Mouse (Mus musculus) heart, adult 2 months (tissue): Measurements from ENCODE around the gene Pold1. TPM values are rescaled to one million over a fixed set of nuclear protein-coding genes. Genes with fewer than 3 reads are reported as not detected.

Experiments
- DNase-seq, 2 experiments: peaks; one replicate each; pipeline ENCODE4 v3.0.0; 2021
- H3K27ac ChIP-seq: fragments of 200-600 bp; 2 replicates; pipeline ENCODE4 v1.8.1; 2022
- H3K27me3 ChIP-seq: fragments of 200-500 bp; 2 replicates; pipeline ENCODE4 v1.6.1; 2012; ENCODE audit warnings: mild to moderate bottlenecking, low read length, inconsistent platforms, mixed read lengths; ENCODE audit not compliant: control insufficient read depth, insufficient read depth
- H3K36me3 ChIP-seq: fragments of 200-500 bp; 2 replicates; pipeline ENCODE4 v1.6.1; 2012; ENCODE audit warnings: low read length, inconsistent platforms; ENCODE audit not compliant: control insufficient read depth, insufficient read depth
- H3K4me1 ChIP-seq: fragments of 200-500 bp; 2 replicates; pipeline ENCODE4 v1.6.1; 2011; ENCODE audit warnings: low read length; ENCODE audit not compliant: control insufficient read depth, insufficient read depth
- H3K4me3 ChIP-seq: fragments of 200-600 bp; 2 replicates; pipeline ENCODE4 v1.8.1; 2022
- H3K79me2 ChIP-seq: fragments of 200-500 bp; replicated peaks from 2 replicates; pipeline ENCODE4 v1.6.1; 2012; ENCODE audit warnings: mild to moderate bottlenecking, inconsistent platforms, low read length, moderate library complexity, mixed read lengths; ENCODE audit not compliant: control insufficient read depth, insufficient read depth
- H3K9ac ChIP-seq: fragments of 200-500 bp; 2 replicates; pipeline ENCODE4 v1.6.1; 2012; ENCODE audit warnings: low read depth, mild to moderate bottlenecking, control low read depth, inconsistent platforms, low read length, mixed read lengths
- CTCF ChIP-seq: fragments of 200-600 bp; IDR thresholded peaks from 2 replicates; pipeline ENCODE4 v1.8.1; 2022; ENCODE audit warnings: antibody characterized with exemption, mild to moderate bottlenecking, moderate library complexity
- EP300 ChIP-seq: fragments of 200-500 bp; IDR thresholded peaks from 2 replicates; pipeline ENCODE4 v1.6.1; 2011; ENCODE audit warnings: low read depth, low read length, control low read depth; ENCODE audit not compliant: insufficient read depth
- POLR2A ChIP-seq: fragments of 200-500 bp; IDR thresholded peaks from 2 replicates; pipeline ENCODE4 v1.6.1; 2011; ENCODE audit warnings: mild to moderate bottlenecking, low read depth, low read length, control low read depth; ENCODE audit not compliant: insufficient read depth
- WGBS: fragments of 180-500 bp; shearing (Covaris S2); methylation state at CpG from one replicate; pipeline ENCODE4 v1.1.7; 2018; 5-methylcytosine and 5-hydroxymethylcytosine counted together
- intact Hi-C: fragments of 180-260 bp; cut with DNase I; formaldehyde crosslinking; loops from one replicate; pipeline ENCODE4 v1.15.1; 2025
- polyA plus RNA-seq: library from polyadenylated mRNA; depleted of rRNA; stranded (reverse); fragments of >200 nt; gene quantifications from 2 replicates; pipeline ENCODE4 v1.2.3, GENCODE M21; 2012
- total RNA-seq, 2 experiments: library from RNA; stranded (reverse); gene quantifications; 2 replicates each; pipeline ENCODE4 v1.2.3; 2021

Pold1 gene
- total and polyA plus RNA-seq, 3 experiments, result 10.8 to 15.5 (median 11.7) TPM

- DNase-seq, result no peak
- Histone ChIP-seq H3K4me1 (no peaks in the 10 kb centered on the region), H3K4me3 (no peak overlapping the region), H3K27me3 (no peaks in the 10 kb centered on the region), H3K36me3 (no peaks in the 10 kb centered on the region), H3K27ac (no peak overlapping the region), H3K9ac (no peak overlapping the region), H3K79me2 (no peaks in the 10 kb centered on the region)
- 50% methylated on average over 6 of the region's 6 CpGs for WGBS
- TF ChIP-seq POLR2A (no peak), EP300 (no peak)
- intact Hi-C loops, result no loop called here
Measured at GRCm38 (mm10) chr7:44565414-44565813, 16.8 kb upstream of the Pold1 start.

GRCm38 (mm10) chr7:44564486-44564885, 15.8 kb upstream of the Pold1 start:
- 81% methylated on average over 10 of the region's 10 CpGs for WGBS

GRCm38 (mm10) chr7:44563284-44563683, 14.6 kb upstream of the Pold1 start:
- Histone ChIP-seq H3K4me1 (no peaks in the 10 kb centered on the region), H3K9ac (no peak overlapping the region), H3K79me2 (no peaks in the 10 kb centered on the region), H3K4me3 (no peak overlapping the region), H3K27ac (no peak overlapping the region), H3K36me3 (no peaks in the 10 kb centered on the region), H3K27me3 (no peaks in the 10 kb centered on the region)
- TF ChIP-seq EP300 (no peak), POLR2A (no peak), CTCF (no peak)
- intact Hi-C loops, result loop anchor here (5.0 kb wide), 1 partner anchor 301 kb away; the partner anchor contains the start of gene Gm15517
- DNase-seq, result no peak
- WGBS, result 43% methylated on average over 8 of the region's 8 CpGs

More at GRCm38 (mm10) chr7:44564486-44564885, 15.8 kb upstream of the Pold1 start:
- Histone ChIP-seq H3K27ac (no peak overlapping the region), H3K4me3 (no peak overlapping the region), H3K4me1 (no peaks in the 10 kb centered on the region), H3K36me3 (no peaks in the 10 kb centered on the region), H3K9ac (no peak overlapping the region), H3K27me3 (no peaks in the 10 kb centered on the region), H3K79me2 (no peaks in the 10 kb centered on the region)
- intact Hi-C loops, result loop anchor here (5.0 kb wide), 1 partner anchor 302 kb away; the partner anchor contains the start of gene Gm15517
- TF ChIP-seq POLR2A (no peak), CTCF (no peak)
- DNase-seq, result no peak

GRCm38 (mm10) chr7:44560435-44561400, 12.1 kb upstream of the Pold1 start:
- 52% methylated on average over 18 of the region's 18 CpGs for WGBS
- H3K9ac ChIP-seq, result no peak overlapping the region
- intact Hi-C loops, result loop anchor here (1.0 to 5.0 kb wide), 2 partner anchors 39 to 298 kb away; partner anchors contain the start of gene Gm15517

GRCm38 (mm10) chr7:44557629-44558028, 9.0 kb upstream of the Pold1 start:
- no peaks in the 10 kb centered on the region for H3K36me3 ChIP-seq
- no peaks in the 10 kb centered on the region for H3K79me2 ChIP-seq
- no peak overlapping the region for H3K4me3 ChIP-seq
- intact Hi-C loops, result no loop called here
- no peaks in the 10 kb centered on the region for H3K27me3 ChIP-seq
- no peak overlapping the region for H3K9ac ChIP-seq
- DNase-seq, result no peak
- no peak overlapping the region for H3K27ac ChIP-seq
- 61% methylated on average over 2 of the region's 2 CpGs for WGBS
- TF ChIP-seq CTCF (no peak), EP300 (no peak), POLR2A (no peak)
- H3K4me1 ChIP-seq, result no peaks in the 10 kb centered on the region; the same call in 1 of the 2 replicates

More at GRCm38 (mm10) chr7:44560435-44561400, 12.1 kb upstream of the Pold1 start:
- H3K79me2 ChIP-seq, result no peaks in the 10 kb centered on the region
- H3K27ac ChIP-seq, result no peak overlapping the region
- H3K4me1 ChIP-seq, result no peaks in the 10 kb centered on the region
- peak; percentile 71 to 82 for DNase-seq
- H3K36me3 ChIP-seq, result no peaks in the 10 kb centered on the region
- H3K4me3 ChIP-seq, result no peak overlapping the region
- H3K27me3 ChIP-seq, result no peaks in the 10 kb centered on the region
- TF ChIP-seq CTCF (peak; percentile 83), POLR2A (no peak), EP300 (peak; percentile 78; the same call in 1 of the 2 replicates)
